Mouse (Mus musculus) brown adipose tissue, adult 24 weeks (tissue): ENCODE data around the gene Misp. TPM values are rescaled to one million over a fixed set of nuclear protein-coding genes. Genes with fewer than 3 reads are reported as not detected.

ENCODE experiments used
- H3K27ac ChIP-seq: fragments of 200-500 bp; replicated peaks from 2 replicates; pipeline ENCODE4 v1.5.1; 2012; ENCODE audit warnings: low read depth, mild to moderate bottlenecking, low read length
- H3K4me1 ChIP-seq: fragments of 200-500 bp; 2 replicates; pipeline ENCODE4 v1.6.1; 2012; ENCODE audit warnings: low read length, mixed read lengths; ENCODE audit not compliant: control insufficient read depth, insufficient read depth, insufficient read length
- H3K4me3 ChIP-seq: fragments of 200-500 bp; 2 replicates; pipeline ENCODE4 v1.5.1; 2012; ENCODE audit warnings: low read depth, mild to moderate bottlenecking, low read length, moderate library complexity; ENCODE audit not compliant: insufficient read depth
- polyA plus RNA-seq: library from polyadenylated mRNA; stranded (reverse); fragments of >200 nt; gene quantifications from 2 replicates; pipeline ENCODE4 v1.2.4, GENCODE M21; 2012; ENCODE audit not compliant: missing spikeins, insufficient read depth, insufficient read length

Gene Misp
- polyA plus RNA-seq, 1 experiment = not detected

GRCm38 (mm10) chr10:79852827-79853226, 32.0 kb downstream of the Misp start:
- peak overlapping the region; percentile 57 for H3K4me3 ChIP-seq
- peak overlapping the region; percentile 97 for H3K27ac ChIP-seq
- peaks cover 38% of the 10 kb centered on the region for H3K4me1 ChIP-seq

- peaks cover 38% of the 10 kb centered on the region for H3K4me1 ChIP-seq
- H3K4me3 ChIP-seq = peak overlapping the region; percentile 57
Measured at GRCm38 (mm10) chr10:79853392-79853791, 32.6 kb downstream of the Misp start.

GRCm38 (mm10) chr10:79853860-79854795, 33.3 kb downstream of the Misp start, which contains the start of gene Ptbp1:
TSS of gene Ptbp1 (plus strand) at chr10:79854427.
- Histone ChIP-seq H3K27ac (peak within 1 kb of the TSS; percentile 97), H3K4me3 (peak within 1 kb of the TSS; percentile 89), H3K4me1 (peaks cover 38% of the 10 kb centered on the region)

More at GRCm38 (mm10) chr10:79853392-79853791, 32.6 kb downstream of the Misp start:
- H3K27ac ChIP-seq = peak overlapping the region; percentile 97

- Histone ChIP-seq H3K4me1 (peaks cover 35% of the 10 kb centered on the region), H3K27ac (peak overlapping the region; percentile 89), H3K4me3 (peak overlapping the region; percentile 89)
Measured at GRCm38 (mm10) chr10:79854801-79855541, 34.2 kb downstream of the Misp start.

- peak overlapping the region; percentile 89 for H3K27ac ChIP-seq
- H3K4me3 ChIP-seq = peak overlapping the region; percentile 89
- H3K4me1 ChIP-seq = peaks cover 33% of the 10 kb centered on the region
Measured at GRCm38 (mm10) chr10:79855558-79856184, 34.9 kb downstream of the Misp start.

GRCm38 (mm10) chr10:79856280-79856679, 35.5 kb downstream of the Misp start:
- peaks cover 32% of the 10 kb centered on the region for H3K4me1 ChIP-seq
- H3K27ac ChIP-seq = 0 out of 2 replicates have a peak overlapping the region, but pooled peaks have one; percentile 1
- H3K4me3 ChIP-seq = peak overlapping the region; percentile 89

GRCm38 (mm10) chr10:79856704-79857451, 36.1 kb downstream of the Misp start:
- H3K4me3 ChIP-seq = peak overlapping the region; percentile 89
- peak overlapping the region; percentile 11; the same call in 1 of the 2 replicates for H3K27ac ChIP-seq
- H3K4me1 ChIP-seq = peaks cover 26% of the 10 kb centered on the region

GRCm38 (mm10) chr10:79857452-79857811, 36.6 kb downstream of the Misp start:
- peaks cover 23% of the 10 kb centered on the region for H3K4me1 ChIP-seq
- H3K4me3 ChIP-seq = peak overlapping the region; percentile 89
- 0 out of 2 replicates have a peak overlapping the region, but pooled peaks have one; percentile 11 for H3K27ac ChIP-seq

- peak overlapping the region; percentile 89; the same call in 1 of the 2 replicates for H3K4me3 ChIP-seq
- peaks cover 18% of the 10 kb centered on the region for H3K4me1 ChIP-seq
Measured at GRCm38 (mm10) chr10:79857894-79858293, 37.1 kb downstream of the Misp start.

GRCm38 (mm10) chr10:79858416-79859074, 37.8 kb downstream of the Misp start:
- Histone ChIP-seq H3K4me1 (peaks cover 14% of the 10 kb centered on the region), H3K4me3 (0 out of 2 replicates have a peak overlapping the region, but pooled peaks have one; percentile 2), H3K27ac (no peak overlapping the region)

More at GRCm38 (mm10) chr10:79857894-79858293, 37.1 kb downstream of the Misp start:
- no peak overlapping the region for H3K27ac ChIP-seq

- H3K4me3 ChIP-seq = 0 out of 2 replicates have a peak overlapping the region, but pooled peaks have one; percentile 1
- H3K27ac ChIP-seq = no peak overlapping the region
Measured at GRCm38 (mm10) chr10:79859116-79859515, 38.3 kb downstream of the Misp start.

GRCm38 (mm10) chr10:79860079-79860911, 39.5 kb downstream of the Misp start:
- no peak overlapping the region for H3K4me3 ChIP-seq
- H3K4me1 ChIP-seq = peaks cover 14% of the 10 kb centered on the region
- no peak overlapping the region for H3K27ac ChIP-seq

More at GRCm38 (mm10) chr10:79859116-79859515, 38.3 kb downstream of the Misp start:
- peaks cover 14% of the 10 kb centered on the region for H3K4me1 ChIP-seq
